Mouse (Mus musculus) CD4-positive, CD25-positive, alpha-beta regulatory T cell, adult 2 months (primary cell): Measurements from ENCODE around the gene Olfr30.
"Not testable (repeated sequence)": the region's sequence is repeated elsewhere in the genome, so short reads cannot be mapped to it uniquely, and the experiment has no call there.

Experiments
- DNase-seq: peaks from one replicate; pipeline ENCODE4 v3.0.0-alpha.2; 2012; ENCODE audit warnings: low read depth, low spot score

Olfr30 gene

DNA sequence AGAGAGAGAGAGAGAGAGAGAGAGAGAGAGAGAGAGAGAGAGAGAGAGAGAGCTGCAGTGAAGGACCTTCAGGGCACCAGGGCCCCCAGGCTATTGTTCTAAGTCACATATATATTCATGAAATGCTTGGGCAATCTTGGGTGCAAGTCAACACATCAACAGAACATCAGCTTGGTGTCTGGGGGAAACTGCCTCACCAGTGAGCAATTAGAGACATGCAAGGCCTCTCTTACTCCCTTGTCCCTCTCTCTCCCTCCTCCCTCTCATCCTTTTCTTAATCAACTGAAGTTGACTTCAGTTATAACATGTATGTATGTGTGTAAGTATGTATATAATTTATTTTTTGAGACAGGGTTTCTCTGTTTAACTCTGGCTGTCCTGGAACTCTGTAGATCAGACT is at the start of gene Olfr30:
TSS of gene Olfr30 (minus strand) at position 101 of the 400 bp plus-strand sequence.
- DNase-seq = no peak

DNA sequence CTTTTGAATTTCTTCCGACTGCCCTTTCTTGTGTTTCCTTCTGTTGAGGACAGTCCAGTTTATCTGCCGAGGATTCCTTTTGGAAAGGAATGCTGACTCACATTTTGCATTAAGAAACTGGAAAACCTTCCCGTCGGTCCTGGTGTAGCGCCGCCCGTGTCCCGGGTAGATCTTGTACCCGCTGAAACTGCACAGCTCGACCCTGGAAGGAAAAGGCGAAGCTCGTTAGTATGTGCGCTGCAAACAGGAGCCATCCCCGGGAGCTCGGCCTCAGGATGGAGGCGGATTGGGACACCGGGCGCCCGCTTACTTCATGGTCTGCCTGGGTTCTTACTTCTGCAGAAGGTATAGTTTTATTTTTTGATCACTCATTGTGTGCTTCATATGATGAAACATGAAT is 47.0 kb upstream of the Olfr30 start:
- DNase-seq = not testable (repeated sequence)

DNA sequence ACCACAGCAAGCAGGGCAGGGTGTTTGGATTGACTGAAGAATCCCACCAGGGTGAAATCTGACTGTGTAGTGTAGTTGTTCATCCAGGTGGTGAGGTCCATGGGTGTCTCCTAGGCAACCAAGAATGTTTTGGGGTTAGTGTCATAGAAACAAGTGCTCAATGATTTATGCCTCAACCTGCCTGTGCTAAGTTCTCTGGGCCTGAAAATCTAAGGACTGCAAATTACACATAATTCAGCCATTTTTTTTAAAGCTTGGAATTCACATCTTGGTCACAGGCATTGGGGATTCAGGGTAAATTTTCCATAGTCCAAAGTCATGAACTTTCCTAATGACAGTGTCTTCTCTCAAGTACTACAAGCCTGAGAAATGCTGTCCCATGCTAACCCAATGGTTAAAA is 40.4 kb upstream of the Olfr30 start, which contains the start of gene Olfr331:
TSS of gene Olfr331 (minus strand) at position 101 of the 400 bp plus-strand sequence.
- DNase-seq = not testable (repeated sequence)

DNA sequence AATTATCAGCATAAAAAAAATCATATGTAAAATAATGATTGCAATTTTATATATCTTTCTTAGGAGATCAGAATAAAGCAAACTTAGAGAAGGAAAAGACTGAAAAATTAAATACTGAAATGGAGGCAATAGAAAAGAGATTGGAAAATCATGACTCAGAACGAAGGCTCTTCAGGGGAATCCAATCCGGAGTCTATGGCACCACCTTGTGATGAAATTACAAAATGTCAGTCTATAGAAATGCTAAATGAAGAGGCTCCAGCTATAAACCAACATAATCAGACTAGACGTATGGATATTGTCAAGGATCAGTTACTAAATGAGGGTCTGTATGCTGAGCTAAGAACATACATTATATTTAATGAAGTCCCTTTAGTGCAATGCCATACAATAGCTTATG is 37.2 kb upstream of the Olfr30 start:
- DNase-seq = no peak

DNA sequence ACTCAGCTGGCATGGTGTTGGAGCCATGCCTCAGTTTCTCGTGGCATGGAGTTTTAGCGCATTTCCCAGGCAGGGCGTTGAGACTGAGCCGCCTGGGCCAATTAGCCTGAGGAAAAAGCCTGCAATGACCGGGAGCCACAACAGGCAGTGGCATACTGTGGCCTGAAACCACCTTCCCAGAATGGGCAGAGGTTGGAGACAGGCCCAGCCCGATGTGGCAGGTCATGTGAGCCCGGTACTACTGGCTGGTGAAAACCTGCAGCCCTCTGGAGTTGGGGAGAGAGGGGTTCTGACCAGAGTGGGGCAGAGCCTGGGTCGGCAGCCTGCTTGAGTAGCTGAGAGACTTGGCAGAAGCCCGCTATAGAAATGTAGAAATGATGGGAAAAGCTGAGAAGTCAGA is 36.7 kb upstream of the Olfr30 start:
- DNase-seq = no peak

DNA sequence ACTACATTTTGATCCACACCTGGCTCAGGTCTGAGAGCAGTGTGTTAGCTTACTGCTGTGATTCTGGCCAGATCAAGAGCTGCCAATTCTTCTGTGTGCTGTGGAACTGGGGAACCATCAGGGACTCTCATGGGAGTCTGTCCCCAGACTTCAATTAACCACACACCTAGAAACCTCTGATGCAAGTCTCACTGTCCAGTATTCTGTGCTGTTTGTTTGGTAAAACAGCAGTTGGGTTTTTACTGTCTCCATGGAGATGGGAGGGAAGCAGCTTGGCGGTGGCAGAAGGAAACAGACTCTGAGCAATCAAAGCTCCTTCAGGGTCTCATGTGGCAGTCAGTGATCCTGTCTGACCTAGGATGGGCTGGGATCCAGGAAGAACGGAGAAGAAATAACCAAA is 30.4 kb upstream of the Olfr30 start, which contains the start of gene Olfr332:
TSS of gene Olfr332 (minus strand) at position 101 of the 400 bp plus-strand sequence.
- DNase-seq = no peak

DNA sequence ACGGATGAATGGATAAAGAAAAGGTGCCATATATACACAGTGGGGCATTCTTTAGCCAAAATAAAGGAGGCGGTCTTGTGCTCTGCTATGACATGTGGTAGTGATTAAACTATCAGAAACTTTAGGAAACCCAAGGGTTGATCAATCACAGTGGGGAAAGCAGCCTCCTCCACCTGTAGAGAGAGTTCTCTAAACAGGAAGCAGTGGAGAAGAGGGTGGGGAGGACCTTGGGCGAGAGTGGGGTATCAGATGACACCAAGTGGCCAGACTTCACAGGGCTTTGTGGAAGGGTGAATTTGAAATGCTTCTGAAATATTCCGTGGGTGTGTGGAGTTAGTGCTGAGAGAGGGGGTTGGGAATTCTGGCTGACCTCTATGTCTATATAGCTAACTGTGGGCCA is 8.5 kb downstream of the Olfr30 start:
- DNase-seq = no peak

DNA sequence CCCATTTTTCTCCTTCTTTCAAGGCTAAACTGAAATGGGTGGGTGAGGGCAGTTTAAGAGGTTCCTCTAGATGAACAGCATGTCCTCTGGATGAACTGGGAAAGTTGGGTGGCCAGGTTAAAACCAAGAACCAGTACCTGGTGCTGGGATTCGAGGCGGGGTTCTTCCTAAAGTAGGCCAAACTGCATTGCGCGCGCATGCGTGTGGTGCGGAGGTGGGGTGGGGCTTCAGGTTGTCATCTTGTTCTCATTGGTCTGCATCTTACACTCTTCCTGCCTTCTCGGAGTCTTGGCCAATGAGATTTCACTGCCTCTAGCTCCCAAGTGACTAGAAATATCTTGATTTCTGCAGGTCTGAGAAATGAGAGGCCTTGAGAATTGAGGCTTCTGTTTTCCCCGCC is 9.3 kb downstream of the Olfr30 start, which contains the start of gene Lypd9:
TSS of gene Lypd9 (minus strand) at position 165 of the 400 bp plus-strand sequence.
- no peak for DNase-seq

DNA sequence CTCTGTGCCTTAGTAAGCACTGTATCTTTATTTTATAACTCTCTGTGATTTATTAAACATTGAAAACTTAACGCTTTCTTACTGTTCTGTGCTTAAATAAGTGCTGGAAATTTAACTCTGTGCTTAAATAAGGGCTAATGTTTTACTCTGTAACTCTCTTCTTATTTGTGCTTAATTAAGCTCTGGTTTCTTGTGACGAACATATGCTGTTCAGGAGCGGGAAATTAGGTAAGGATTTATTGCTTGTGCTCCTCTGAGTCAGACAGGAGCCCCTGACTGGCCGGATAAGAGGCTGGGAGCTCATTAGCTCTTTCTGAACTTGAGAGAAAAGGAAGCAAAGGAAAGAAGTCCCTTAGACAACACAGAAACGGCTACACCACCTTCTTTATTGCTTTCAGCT is 24.2 kb downstream of the Olfr30 start:
- DNase-seq = no peak

DNA sequence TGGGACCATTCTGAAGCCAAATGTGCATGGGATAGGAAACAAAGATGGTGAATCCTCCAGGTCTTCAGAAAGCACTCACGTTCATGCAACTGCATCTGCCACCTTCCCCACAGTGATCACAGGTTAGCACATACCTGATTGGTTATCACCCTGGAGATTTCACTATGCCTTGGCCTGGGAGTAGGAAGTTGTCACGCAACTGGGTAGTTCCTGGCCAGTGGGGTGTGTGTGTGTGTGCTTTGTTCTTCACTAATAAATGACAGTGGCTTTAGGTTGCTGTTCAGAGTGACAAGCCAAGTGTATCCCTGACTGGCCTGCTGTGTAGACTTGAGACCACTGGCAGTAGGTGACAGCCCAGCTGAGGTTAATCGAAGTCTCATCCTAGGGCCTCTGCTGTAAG is 29.8 kb downstream of the Olfr30 start, which contains the start of gene Gm12253:
TSS of gene Gm12253 (plus strand) at position 301 of the 400 bp plus-strand sequence.
- no peak for DNase-seq

DNA sequence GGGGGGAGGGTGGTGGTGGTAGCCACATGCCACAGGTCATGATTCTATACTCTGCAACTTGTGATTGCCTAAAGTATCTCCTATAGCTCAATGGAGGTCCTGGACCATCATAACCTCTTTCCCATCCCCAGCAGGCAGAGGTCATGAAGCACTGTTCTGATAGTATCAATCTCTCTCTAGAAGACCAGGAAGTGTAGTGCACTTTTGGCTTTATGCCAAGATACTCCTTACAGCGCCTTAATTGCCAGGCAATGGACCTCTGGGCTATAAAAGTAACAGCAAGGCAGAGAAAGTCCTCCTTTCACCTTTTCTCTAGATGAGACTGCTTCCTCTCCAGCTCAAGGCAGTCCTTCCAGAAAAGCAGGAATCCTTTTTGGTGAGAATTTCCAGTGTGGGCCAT is 41.3 kb downstream of the Olfr30 start, which contains the start of gene 1810065E05Rik:
TSS of gene 1810065E05Rik (plus strand) at position 297 of the 400 bp plus-strand sequence.
- DNase-seq = no peak

DNA sequence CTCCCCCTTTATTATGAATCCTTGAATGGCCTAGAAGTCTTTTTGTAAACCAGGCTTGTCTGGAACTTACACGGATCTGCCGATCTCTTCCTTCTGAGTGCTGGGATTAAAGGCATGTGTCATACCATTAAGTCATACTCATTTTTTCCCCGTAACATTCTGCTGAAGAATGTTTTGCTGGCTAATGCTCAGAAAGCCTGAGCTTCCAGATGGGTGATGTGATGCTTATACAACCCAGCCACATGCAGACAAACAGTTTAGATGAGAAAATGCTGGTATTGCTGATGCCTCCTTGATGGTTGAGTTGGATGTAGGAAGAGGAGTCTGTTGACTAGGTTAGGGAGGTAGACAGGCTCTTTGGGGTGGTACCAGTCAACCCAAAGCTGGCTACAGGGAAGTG is 43.7 kb downstream of the Olfr30 start:
- no peak for DNase-seq

DNA sequence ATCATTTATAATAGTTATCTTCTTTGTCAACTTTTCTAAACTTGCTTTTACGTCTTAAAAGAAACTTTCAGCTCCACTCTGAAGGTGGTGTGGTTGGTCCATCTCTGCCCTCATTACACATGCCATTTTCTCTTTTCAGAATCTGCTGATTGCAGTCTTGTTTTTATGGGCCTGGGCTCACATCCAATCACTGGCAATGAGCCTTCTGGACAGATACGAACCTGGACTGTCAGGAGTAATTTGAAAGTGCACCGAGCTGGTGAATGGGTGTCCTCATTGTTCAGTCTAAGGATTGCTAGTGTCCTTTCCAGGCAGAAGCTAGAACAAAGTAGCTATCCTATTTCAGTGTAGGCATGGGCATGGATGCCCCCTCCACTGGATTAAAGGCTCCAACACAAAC is 54.0 kb downstream of the Olfr30 start:
- no peak for DNase-seq
